Mouse (Mus musculus) adrenal gland, adult 8-10 months (tissue): ENCODE data around the gene Tagln2. TPM values are rescaled to one million over a fixed set of nuclear protein-coding genes. Genes with fewer than 3 reads are reported as not detected.
A peak's percentile ranks its signal among the peaks of the same experiment; 100 is the strongest.

Source experiments
- DNase-seq: peaks from one replicate; pipeline ENCODE4 v3.0.0; 2022
- total RNA-seq, 4 experiments: library from RNA; stranded (reverse); gene quantifications; 2 replicates each; pipeline ENCODE4 v1.2.4; 2022

Tagln2 gene
- total RNA-seq, 4 experiments from 2014 or later, result 68.5 to 90.2 (median 77.9) TPM

DNA sequence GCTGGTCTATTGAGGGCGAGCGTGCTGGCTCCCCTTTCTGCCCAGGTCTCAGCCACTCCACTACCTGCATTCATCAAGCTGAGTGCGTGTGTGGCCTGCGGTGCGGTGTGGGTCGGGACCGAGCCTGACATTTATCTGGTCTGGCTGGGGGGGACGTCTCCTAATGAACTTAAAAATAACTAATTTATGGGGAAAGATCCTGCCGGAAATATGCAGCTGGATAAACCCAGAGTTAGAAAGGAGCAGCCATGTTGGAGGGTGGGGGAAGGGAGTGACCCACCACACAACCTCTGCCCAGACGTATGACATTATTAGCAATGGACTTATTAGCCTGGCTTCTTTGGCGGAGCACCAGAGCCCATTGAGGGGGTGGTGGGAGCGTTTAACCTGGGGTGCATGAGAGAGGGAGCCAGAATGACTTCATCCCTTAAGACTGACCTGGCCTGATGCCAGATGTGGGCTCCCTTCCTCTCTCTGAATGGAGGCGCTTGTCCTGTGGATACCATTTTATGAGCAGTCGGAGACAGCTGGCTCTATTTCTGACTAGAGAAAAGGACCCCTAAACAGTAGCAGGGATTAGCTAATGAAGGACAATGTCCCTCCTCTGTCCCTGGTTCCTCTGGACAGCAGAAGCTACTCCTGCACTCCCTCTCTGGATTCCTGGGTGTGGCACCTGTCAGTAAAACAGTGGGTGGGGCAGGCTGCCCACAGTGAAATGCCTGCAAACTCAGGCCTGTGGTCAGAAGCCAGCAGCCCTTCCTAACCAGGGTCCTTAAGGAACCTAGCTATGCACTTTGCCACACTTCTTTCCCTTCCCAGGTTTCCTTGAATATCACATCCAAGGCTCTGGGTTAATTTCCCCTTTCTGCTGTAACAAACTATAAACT, 3.5 kb downstream of the Tagln2 start:
- DNase-seq, result no peak

DNA sequence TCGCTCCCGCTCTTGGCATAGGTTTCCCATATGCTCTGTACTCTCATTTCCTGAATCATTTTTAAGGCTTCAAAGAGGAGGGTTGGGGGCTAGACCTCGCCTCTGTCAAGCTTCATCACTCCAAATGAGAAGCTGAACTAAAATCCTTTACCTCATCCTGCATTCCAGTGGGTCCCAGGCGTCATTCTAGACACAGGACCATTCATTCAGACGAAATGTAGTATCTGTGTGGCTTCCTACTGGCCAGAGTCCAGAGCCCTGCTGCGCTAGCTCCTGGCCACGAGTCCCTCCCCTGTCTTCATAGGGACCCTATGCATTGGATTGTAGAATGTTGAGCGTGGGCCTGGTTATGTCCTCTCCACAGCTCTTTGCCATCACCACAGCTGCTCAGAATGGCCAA, 4.9 kb downstream of the Tagln2 start:
- no peak for DNase-seq

DNA sequence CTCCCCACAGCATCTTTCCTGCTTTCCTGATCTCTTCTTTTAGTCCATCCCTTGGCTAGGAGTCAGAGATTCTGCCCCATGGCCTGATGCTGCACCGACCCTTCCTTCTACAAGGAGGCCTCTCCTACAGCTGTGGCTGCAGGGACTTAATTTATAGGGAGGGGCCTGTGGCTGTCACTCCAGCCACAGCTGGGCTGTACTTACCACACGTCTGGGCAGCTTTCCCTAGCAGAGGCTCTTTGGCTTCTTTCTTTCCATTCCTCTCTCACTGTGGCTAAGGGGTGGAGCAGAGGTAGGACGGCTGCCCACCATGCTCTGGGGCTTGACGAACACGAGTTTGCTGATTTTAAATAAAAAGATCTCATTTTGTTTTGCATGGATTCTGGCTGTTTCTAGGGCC, 7.2 kb downstream of the Tagln2 start:
- DNase-seq, result no peak

DNA sequence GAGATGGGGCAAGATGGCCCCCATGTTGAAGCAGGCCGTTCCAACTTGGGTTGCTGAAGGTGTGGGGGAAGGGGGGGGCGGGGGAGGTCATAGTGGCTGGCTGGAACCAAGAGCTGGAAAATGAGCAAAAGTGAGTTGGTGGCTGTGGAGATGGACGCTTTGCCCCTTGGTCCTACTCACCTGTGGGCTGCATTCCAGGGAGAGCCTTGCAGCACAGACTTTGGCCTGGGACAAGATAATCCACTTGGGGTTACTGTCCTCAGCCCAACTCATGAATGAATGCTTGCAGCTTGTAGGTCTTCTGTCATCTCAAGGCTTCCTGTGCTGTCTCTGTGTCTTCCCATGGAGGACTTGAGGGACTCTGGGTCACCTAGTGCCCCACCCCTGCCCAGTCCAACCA, 7.9 kb downstream of the Tagln2 start:
- no peak for DNase-seq

DNA sequence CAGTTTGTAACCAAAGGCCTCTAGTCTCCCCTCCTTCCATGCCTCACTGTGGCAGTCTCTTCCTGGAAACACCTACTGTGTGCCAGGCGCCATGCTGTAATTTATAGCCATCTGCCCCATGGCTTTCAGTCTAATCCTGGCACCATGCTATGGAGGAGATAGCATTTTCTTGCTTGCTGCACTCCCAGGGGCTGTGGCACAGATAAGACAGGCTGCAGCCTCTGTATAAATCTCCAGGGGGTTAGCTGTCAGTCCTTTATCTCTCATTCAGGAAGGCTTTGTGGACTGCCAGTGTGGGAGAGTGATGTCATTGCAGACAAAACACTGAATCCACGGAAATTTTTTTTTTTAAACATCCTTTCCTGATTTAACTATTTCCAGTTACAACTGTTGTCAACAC, 8.3 kb downstream of the Tagln2 start:
- no peak for DNase-seq

DNA sequence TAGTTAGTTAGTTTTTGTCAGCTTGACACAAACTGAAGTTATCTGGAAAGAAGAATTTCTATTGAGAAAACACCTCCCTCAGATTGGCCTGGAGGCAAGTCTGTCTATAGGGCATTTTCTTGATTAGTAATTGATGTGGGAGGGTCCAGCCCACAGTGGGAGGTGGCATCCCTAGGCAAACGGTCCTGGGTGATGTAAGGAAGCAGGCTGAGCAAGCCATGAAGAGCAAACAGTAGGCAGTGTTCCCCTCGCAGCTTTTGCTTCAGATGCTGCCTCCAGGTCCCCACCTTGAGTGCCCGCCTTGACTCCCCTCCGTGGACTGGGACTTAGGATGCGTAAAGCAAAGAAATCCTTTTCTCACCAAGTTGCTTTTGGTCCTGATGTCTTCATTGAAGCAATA, 9.4 kb downstream of the Tagln2 start:
- DNase-seq, result no peak

DNA sequence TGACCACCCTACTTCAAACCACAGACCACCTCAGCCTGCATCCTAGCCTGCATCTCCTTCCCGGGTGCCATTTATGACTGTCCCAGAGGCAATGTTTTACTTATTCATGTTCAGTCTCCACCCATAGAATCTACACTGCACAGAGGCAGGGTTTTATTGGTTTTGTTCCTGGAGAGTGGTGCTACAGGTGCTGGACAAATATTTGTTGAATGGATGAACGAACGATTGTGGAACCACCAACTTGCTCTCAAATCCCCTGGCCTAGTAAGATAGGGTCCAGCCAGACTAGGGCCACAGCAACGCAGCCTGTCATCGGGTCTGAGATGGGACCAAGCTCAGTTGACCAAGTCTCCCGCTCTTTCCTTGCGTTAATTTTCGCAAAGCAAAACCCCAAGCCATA, 10.1 kb downstream of the Tagln2 start:
- DNase-seq, result no peak

DNA sequence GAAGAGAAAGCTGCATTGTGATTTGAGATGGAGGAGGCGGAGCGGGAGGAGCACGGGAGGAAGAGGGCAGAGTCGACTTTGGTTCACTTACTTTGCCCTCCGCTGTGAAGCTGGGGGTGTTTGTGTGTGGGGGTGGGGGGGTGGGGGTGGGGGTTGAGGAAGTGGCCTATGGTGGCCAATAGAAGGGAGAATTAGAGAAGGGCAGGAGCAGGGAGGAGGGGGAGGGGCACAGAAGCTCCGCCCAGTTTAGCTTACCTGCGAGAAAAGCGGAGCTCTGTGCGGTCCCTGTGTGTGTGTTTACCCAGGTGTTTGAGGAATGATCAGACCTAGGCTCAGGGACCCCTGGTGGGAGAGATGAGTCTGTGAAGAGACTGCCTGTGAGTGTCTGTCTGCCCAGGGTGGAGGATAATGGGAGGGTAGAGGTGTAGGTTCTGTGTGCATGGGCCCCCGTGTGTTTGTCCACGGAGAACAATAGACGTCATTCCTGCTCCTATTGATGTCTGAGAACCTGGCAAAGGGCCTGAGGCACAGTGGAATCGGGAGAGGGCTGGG, 10.7 kb downstream of the Tagln2 start:
- no peak for DNase-seq

DNA sequence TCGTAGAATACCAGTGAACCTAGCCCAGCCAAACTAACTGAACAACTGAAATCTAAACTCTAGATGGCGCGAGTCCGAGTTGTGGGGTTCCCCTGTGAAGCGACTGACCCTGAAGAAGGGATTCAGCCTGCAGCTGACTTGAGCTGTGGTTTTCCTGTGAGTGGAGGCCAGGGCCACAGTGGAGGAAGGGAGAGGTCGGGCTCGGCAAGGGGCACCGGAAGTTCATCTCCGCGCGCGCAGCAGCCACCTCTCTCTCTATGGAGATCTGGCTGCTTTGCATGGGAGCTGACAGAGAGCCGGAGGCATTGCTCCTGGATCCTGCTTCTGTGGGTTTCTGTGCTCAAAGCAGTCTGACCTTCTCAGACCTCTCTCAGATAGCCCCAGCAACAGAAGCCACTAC, 13.1 kb downstream of the Tagln2 start:
- DNase-seq, result peak; percentile 72

DNA sequence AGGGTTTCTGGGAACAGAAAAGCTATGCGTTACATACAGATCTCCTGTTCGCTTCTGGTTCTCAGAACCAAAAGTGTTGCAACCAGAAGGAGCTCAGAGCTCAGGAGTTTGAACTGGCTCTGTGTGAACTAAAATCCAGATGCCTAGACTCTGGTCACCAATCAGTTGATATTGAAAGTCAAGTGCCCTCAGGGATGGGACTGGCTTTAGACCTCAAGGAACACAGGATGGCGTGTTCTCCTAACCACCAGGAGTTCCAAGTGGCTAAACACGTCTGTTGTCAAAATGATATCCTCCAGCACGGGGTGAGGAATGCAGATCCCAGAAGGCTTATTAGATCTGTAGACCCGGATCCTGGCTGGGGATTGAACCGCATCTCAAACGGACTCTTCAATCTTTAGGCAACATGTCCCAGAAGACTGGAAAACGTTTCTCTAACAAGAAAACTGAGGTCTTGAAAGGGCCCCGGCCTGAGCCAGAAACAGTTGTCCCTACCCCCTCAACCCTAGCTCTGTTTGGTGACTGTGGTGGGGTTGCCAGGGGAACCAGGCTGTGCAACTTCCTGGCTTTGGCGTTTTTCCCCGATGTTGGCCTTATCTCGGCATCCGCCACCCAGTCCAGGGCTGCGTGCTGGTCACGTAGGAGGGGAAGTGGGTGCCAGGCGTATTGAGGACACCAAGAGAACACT, 13.8 kb downstream of the Tagln2 start:
- peak; percentile 56 for DNase-seq

DNA sequence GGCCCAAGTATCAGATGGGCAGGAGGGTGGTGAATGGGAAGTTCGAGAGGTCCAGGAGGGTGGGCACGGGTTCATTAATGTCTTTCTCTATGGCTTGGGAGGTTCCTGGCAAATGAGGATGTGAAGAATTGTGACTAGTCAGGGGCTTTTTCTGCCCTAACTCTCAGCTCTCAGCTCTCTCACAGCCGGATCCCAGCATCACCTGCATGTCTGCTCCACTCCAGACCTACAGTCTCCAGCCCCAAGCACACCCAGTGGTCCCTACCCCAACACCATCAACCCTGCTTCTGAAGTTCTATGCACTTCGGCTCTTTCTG, 14.3 kb downstream of the Tagln2 start:
- DNase-seq, result no peak

DNA sequence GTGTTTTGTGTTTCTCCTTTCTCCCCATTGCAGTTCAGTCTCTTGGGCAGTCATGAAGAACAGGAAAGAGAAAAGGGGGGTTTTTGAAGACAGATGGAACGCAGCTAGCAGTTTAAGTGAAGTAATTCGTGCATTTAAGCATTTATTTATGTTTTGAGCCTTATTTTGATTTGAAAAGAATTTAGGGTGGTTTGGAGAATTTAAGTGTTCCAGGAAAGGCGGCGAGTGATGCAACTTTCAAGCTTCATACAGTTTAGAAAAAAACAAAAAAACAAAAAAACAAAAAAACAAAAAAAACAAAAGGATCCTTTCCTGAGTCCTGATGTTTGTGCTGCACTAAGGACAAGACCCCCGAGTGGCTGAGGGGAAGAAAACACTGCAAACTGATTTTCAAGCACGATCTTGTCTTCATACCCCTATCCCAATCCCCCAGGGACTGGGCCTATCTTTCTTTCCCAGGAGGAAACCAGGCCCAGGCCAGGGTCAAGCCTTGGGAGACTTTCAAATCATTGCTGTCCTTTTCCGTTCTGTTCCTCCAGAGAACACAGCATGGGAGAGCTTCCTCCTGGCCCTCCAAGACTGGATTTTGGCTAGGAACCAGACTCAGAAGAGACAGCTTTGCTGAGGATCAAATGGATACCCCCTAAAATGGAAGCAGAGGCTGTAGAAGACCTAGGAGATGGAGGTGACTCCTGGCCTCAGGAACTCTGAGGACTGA, 14.9 kb downstream of the Tagln2 start:
- no peak for DNase-seq

DNA sequence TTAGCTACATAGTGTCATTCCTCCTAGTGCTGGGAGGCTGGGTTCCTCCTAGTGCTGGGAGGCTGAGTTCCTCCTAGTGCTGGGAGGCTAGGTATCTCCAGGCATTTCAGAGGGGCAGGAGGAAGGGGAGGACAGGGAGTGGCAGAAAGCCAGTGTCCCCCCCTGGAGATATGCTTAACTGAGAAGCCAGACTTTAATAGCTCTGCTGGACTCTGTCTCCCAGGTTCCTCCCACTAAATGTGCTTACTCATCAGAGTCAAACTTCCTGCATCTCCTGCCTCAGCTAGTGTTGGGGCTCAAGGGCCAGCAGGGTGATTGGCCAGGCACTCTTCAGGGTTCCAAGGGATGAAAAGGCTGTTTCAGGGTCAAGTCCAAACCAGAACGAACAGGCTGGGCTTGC, 15.5 kb downstream of the Tagln2 start:
- DNase-seq, result no peak

DNA sequence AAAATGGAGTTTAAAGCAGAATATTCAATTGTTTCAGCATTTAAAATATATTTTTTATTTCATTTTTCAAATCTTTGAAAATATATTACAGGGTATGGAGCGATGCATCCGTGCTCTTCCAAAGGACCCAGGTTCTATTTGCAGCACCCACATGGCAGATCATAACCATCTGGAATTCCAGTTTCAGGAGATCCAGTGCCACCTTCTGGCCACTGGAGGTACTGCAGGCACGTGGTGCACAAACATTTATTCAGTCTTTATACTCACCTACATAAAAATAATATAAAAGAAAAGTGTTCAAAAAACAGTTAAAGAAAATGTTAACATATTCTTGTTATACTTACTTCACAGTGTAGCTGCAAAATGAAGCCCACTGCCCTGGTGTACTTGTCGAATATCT, 18.2 kb downstream of the Tagln2 start:
- DNase-seq, result no peak

DNA sequence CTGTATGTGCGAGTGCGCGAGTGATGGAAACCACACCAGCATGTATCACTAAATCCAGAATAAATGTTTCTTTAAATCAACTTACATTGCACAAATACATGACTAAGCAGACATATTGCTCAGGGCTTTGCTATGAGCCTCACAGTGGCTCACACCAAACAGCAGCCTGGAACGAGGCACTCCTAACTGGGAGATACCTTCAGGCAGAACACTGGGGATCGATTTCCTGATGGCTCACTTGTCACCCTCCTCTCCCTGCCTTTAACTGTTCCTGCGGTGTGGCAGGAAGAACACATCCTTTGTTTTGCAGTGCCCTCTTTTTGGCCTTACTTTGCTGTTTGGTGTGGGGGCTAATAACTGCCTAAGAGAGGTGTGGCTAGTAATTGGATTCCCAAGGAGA, 19.8 kb downstream of the Tagln2 start:
- no peak for DNase-seq

DNA sequence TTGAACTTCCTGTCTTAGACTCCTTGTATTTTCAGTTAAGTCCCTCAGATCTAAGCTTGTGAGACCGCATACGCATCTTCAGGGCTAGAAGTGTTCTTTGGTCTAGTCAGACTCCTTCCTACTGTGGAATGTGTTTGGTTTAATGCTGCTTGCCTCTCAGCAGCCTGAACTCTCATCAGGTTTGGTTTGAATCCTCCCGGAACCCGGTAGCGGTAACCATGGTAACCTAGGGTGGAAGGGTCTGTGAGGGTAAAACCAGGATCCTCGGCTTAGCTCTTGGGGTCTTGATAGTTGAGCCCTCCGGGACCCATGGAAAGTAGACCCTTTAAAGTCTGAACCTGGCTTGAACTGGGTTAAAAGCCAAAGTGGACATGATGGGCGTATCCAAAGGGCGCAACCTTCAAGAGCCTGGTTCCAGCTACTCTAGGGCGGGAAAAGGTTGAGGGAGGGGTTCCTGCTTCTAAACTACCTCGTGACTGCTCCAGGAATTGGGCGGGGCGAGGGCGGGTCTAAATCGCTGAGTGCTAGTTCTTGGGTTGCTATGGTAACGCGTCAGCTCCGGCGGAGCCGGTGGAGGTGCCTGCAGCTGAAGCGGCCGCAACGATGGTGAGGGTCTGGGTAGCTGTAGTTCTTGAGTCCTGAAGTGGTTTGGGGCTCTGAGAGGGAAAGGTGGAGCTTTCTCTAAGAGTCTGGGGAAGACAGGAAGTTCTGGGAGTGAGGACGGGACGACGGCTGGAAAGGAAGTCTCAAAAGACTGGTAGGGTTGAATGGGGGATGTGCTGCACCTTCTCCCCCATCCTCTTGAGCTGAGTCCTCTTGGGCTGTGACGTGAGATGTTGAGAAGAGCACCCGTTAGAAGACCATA, 21.0 kb downstream of the Tagln2 start, which contains the start of gene Cfap45:
Gene Cfap45 (plus strand): TSS at position 226 of the 865 bp plus-strand sequence.
- DNase-seq, result peak; percentile 75

DNA sequence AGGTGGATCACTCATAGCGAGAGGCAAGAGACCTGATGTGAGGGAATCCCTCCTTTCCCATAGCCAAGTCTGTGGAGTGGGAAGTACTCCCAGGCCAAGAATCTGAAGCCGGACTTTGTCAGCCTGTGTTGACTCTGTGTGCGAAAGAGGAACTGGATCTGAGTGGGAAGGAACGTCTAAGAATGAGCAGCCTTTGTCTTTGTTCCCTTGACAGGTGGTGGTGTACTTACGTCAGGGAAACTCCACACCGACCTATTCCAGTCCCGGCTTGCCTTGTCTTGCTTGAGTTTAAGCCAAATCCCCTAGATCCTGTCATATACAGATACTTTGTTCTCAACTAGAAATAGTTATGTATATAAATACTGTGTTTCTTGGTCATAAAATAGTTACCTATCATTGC, 22.7 kb downstream of the Tagln2 start:
- DNase-seq, result no peak

DNA sequence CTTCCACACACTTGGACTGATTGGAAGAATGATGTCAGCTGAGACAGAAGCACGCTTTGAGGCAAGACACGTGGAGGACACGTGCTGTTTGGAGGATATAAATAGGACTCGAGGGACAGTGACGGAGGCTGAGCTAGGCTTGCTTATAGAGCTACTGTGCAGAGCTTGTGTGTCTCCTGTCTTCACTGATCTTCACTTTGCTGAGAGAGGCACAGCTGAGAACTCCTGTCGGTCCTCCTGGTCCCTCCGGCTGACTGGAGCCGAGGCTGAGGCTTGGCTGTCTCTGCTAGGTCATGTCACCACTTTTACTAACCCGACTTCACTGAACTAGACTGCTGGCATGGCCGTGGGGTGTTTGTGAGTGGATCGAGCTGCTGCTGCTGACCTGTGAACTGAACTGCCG, 23.9 kb downstream of the Tagln2 start:
- DNase-seq, result no peak

DNA sequence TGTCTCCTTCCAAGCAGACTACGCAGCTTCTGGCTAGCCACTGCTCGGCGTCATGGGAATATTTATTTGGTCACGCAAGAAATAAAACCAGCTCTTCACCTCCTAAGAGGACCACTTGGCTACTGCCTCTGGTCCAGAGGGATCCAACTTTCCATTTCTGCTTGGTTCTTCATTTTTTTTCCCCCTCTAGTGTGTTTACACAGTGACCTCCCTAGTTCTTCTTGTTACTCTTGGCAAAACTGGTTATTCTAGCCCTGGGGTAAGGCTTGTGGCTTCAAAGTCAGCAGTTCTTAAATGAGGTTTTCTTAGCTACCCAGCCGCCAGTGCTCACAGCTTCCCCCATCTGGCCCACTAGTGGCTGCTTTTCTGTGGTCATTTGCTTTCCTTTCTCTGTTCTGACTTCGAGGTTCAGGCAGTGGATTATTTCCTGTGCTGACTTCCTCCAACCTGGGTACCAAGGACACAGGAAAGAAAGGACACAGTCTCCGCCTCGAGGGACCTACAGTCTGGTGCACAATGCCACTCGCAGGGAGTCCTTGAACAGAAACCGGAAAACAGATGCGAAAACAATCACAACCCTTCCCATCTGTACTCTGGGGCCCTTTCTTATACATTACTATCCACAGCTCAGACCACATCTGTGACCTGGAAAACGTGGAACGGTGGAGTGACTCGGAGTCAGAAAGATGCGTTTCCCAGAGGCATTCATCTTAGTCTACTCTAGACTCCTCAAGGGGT, 25.3 kb downstream of the Tagln2 start:
- DNase-seq, result peak; percentile 39

DNA sequence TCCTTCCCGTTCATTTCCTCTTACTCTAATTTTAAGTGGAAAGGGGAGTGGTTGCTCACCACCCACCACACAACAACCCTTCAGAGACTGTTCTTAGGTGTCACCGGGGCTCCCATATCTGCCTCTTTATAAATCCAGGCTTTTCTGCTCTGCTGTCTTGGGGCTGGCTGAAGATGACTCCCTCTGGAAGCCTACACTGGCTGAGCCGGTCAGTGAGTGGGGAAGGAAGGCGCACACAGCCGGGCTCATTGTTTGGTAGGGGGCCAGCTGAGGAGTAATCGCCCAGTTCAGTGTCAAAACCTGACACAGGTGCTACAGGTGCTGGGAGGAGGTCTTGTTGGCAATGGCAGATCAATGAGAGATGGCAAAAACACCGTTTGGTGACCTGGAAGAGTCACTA, 26.1 kb downstream of the Tagln2 start:
- DNase-seq, result no peak

DNA sequence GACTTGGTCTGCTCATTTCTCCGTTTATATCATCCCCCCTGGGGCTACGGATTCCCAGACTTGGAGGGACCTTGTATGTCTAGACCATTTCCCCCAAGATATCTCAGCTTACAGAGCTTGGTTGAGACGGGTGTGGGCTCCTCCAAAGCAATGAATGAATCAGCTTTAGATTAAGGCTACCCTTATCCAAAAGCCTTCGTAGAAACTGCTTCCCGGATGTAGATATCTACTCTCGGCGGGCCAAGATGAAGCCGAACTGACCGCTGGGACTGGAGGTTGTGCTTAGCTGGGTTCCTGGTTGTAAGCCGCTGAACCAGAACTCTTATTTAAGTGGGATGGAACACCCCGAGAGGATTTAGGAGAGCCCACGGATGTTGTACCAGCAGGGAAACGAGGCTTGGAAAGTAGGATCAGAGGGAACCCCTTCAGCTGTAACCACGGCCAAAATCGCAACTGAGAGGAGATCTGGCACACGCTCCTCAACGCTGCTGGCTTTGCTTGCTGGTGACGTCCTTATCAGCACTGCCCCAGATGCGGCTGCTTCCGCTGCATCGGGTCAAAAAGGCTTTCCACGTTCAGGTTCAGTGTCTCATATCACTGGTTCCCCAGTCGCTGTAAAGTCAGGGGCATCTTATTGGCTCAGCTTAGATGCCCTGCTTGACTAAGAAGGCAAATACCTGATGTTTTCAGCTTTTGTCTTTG, 26.7 kb downstream of the Tagln2 start:
- DNase-seq, result no peak
